Mouse (Mus musculus) cerebellum, adult 2 months (tissue): ENCODE results near the gene Fam78b. TPM values are rescaled to one million over a fixed set of nuclear protein-coding genes. Genes with fewer than 3 reads are reported as not detected.
A peak's percentile ranks its signal among the peaks of the same experiment; 100 is the strongest.

Experiments
- DNase-seq, 2 experiments: peaks; one replicate each; pipeline ENCODE4 v3.0.0; 2021
- H3K27ac ChIP-seq: fragments of 200-500 bp; 2 replicates; pipeline ENCODE4 v1.5.1; 2012; ENCODE audit warnings: low read length, control low read depth, inconsistent platforms; ENCODE audit not compliant: insufficient read depth
- H3K27me3 ChIP-seq: fragments of 200-500 bp; 2 replicates; pipeline ENCODE4 v1.6.1; 2012; ENCODE audit warnings: inconsistent platforms, mild to moderate bottlenecking, low read length, moderate library complexity; ENCODE audit not compliant: control insufficient read depth, insufficient read depth
- H3K4me1 ChIP-seq: fragments of 200-500 bp; 2 replicates; pipeline ENCODE4 v1.6.1; 2011; ENCODE audit warnings: low read length; ENCODE audit not compliant: control insufficient read depth, insufficient read depth
- H3K4me3 ChIP-seq: fragments of 200-500 bp; replicated peaks from 2 replicates; pipeline ENCODE3; 2011; ENCODE audit warnings: mild to moderate bottlenecking, low read depth, low read length, control low read depth; ENCODE audit not compliant: insufficient read depth
- CTCF ChIP-seq: fragments of 200-500 bp; IDR thresholded peaks from 2 replicates; pipeline ENCODE4 v1.5.1; 2011; ENCODE audit warnings: low read depth, mild to moderate bottlenecking, control low read depth, low read length, moderate library complexity, borderline replicate concordance; ENCODE audit not compliant: insufficient read depth
- POLR2A ChIP-seq: fragments of 200-500 bp; IDR thresholded peaks from 2 replicates; pipeline ENCODE4 v1.6.1; 2011; ENCODE audit warnings: low read length, control low read depth, borderline replicate concordance; ENCODE audit not compliant: insufficient read depth
- WGBS: fragments of 180-500 bp; shearing (Covaris S2); methylation state at CpG from one replicate; pipeline ENCODE4 v1.1.7; 2018; 5-methylcytosine and 5-hydroxymethylcytosine counted together
- polyA plus RNA-seq: library from polyadenylated mRNA; depleted of rRNA; stranded (reverse); fragments of >200 nt; gene quantifications from 2 replicates; pipeline ENCODE4 v1.2.3, GENCODE M21; 2012

Fam78b gene
- polyA plus RNA-seq, 1 experiment = 27.5 TPM

DNA sequence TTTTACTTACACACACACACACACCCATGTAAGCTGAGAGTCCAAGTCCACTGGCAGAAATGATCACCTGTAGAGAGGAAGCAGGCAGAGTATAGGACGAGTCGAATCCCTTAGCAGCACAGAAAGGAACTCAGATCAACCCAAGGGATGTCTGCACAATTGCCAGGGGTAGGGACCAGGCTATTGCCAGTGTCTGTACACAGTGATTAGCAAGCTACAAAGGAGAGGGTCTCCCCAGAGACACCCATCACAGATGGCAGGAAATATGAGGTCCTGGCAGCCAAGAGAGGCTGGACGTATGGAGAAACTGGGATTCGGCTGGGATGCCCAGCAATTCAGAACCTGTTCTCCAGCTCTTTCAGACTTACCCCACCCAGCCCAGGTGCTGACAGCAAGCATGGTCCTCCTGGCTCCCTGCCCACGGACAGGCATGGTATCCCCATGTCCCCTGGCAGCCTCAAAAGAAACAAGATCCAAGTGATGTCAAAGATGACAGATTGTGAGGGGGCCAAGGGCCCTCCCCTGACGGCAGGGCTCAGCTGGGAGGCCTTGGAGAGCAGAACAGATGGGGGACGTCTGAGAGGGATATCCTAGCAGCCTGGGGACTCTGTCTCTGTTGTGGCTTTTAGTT is 12.1 kb downstream of the Fam78b start:
- WGBS = 13% methylated on average over 7 of the region's 7 CpGs
- Histone ChIP-seq H3K27me3 (no peaks in the 10 kb centered on the region), H3K27ac (0 out of 2 replicates have a peak overlapping the region, but pooled peaks have one; percentile 18), H3K4me1 (peaks cover 48% of the 10 kb centered on the region), H3K4me3 (no peak overlapping the region)
- TF ChIP-seq POLR2A (no peak), CTCF (no peak)
- peak; percentile 79 to 86 for DNase-seq

DNA sequence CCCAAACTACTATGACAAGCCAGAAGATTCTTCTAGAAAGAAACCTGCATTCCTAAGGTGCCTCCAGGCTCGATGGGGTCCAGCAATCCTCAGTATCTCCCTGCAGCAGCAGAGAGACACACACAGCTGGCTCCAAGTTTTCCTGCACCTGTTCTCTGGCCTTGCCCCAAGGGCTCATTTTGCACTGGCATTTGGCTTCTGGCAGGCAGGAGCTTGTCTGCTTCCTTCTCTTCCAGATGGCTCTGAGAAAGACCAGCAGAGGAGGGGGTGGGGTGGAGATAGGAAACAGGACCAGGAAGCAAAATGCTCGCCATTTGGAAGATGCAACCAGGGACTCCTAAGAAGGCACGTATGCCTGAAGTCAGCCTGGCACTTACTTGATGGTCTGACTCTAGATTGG is 15.1 kb downstream of the Fam78b start:
- H3K27me3 ChIP-seq = no peaks in the 10 kb centered on the region
- 11% methylated on average over 3 of the region's 3 CpGs for WGBS
- H3K4me3 ChIP-seq = no peak overlapping the region
- H3K27ac ChIP-seq = 0 out of 2 replicates have a peak overlapping the region, but pooled peaks have one; percentile 4
- TF ChIP-seq POLR2A (no peak), CTCF (no peak)
- peaks cover 37% of the 10 kb centered on the region for H3K4me1 ChIP-seq
- DNase-seq = peak; percentile 72 to 86

DNA sequence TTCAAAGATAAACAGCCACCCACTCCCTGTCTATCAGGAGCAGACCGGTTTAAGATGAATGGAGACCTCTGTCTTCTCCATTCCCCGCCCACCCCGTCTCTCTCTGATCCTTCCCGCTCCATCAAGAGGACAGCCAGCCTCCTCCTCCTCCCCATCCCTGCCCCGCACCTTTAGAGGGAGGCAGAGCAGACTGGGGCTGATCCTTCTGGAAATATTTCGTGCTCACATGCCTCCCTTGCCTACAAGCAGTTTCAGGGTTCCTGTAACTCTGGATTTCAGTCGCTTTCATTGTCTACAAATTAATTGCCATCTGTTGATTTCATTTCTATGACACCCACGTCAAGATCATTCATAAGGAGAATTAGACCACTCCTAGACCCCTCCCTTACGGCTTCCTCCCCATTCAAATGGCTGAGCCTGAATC is 20.8 kb downstream of the Fam78b start:
- no peak for DNase-seq
- no peak overlapping the region for H3K4me3 ChIP-seq
- 50% methylated on average over 9 of the region's 9 CpGs for WGBS
- H3K27ac ChIP-seq = no peak overlapping the region
- no peaks in the 10 kb centered on the region for H3K27me3 ChIP-seq
- TF ChIP-seq CTCF = no peak
- TF ChIP-seq POLR2A = no peak
- H3K4me1 ChIP-seq = peaks cover 15% of the 10 kb centered on the region

DNA sequence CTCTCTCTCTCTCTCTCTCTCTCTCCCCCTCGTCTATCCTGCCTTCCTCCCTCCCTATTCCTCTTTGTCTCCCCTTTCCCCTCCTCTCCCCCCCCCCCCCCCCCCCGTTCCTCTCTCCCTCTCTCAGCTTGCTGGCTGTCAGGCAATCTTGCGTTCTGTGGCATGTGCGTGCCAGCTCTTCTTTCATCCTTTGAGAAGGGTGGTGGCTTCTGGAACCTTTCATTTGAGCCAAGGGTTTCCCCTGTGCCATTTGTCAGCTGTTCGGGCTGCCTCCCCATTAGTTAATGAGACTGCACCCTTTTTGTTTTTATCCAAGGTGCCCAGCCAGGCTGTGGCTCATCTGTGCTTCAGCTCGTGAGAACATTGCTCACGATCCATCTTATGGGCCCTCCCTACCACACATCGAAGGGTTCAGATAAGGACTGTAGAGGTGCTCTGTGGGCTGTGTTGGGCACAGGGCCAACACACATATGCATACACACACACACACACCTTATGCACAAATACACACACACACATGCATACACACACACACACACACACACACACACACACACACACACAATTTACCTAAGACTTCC is 21.4 kb downstream of the Fam78b start:
- H3K27me3 ChIP-seq = no peaks in the 10 kb centered on the region
- WGBS = 18% methylated on average over 7 of the region's 8 CpGs
- no peak overlapping the region for H3K4me3 ChIP-seq
- no peak overlapping the region for H3K27ac ChIP-seq
- DNase-seq = no peak
- H3K4me1 ChIP-seq = peaks cover 15% of the 10 kb centered on the region
- TF ChIP-seq CTCF = no peak
- no peak for TF ChIP-seq POLR2A

DNA sequence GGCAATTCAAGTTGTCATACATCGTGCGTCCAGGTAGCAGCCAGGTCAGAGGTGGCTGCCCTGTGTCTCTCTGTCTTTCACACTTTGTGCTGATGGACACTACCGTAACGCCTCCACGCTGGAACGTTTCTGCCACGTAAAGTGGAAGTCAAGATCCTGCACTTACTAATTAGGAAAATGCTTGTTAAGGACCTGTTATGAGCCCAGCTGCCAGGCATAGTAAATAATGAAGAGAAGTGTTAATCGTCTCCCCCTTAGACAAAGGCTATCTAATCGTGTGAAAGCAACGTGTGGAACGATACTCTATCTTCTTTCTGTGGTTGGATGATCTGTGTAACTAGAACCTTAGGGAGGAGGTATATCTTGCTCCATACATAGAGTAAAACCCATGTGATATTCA is 22.6 kb downstream of the Fam78b start:
- H3K27ac ChIP-seq = no peak overlapping the region
- no peaks in the 10 kb centered on the region for H3K27me3 ChIP-seq
- H3K4me1 ChIP-seq = peaks cover 10% of the 10 kb centered on the region
- TF ChIP-seq POLR2A = no peak
- TF ChIP-seq CTCF = no peak
- 91% methylated on average over 11 of the region's 11 CpGs for WGBS
- H3K4me3 ChIP-seq = no peak overlapping the region
- no peak for DNase-seq

DNA sequence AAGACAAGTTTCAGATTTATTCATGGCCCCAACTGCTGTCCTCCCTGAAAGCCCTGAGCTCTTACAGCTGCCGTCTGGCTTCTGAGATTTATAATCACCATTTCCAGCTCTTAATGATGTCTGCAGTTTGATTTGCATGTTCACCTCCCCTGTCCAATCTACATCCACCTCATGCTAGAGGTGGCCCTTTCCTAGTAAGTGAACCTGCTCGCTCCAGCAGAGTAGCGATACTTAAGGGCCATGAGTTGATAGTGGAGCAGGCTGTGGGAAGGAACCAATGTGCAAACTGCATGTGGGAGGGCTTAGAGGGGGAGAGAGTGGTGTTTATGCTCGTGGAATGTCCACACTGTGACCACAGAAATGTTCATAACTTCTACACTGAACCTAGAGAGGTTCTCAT is 23.7 kb downstream of the Fam78b start:
- no peak for TF ChIP-seq POLR2A
- WGBS = 83% methylated on average over 4 of the region's 4 CpGs
- H3K27ac ChIP-seq = no peak overlapping the region
- peaks cover 10% of the 10 kb centered on the region for H3K4me1 ChIP-seq
- no peak overlapping the region for H3K4me3 ChIP-seq
- no peaks in the 10 kb centered on the region for H3K27me3 ChIP-seq
- no peak for DNase-seq

DNA sequence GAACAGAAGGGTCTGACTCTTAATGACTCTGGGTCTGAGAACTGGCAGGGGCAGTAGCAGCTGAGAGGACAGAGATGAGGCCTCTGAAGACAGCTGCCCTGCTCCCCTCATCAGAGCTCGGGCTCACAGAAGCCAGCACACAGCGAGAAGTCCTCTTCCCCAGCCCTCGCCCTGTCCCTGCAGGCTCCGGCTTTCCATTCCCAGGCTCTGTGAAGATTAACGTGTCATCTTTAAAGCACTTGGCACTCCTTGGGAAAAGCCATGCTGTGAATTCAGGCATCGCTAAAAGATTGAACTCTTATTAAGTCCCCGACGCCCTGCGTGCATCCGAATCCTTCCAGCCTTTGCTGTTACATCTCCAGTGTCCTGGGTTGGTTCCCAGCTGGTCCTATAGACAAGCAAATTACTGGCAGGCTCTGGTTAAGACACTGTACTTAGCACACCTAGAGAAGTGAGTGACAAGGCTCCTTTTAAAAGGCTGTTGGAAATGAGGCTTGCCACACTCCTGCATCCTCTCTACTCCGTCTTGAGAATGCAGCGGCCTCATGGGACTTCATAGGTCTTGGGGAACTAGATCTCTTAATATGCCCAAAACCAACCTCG is 30.9 kb downstream of the Fam78b start:
- Histone ChIP-seq H3K4me1 (peaks cover 24% of the 10 kb centered on the region), H3K27me3 (no peaks in the 10 kb centered on the region), H3K4me3 (no peak overlapping the region), H3K27ac (no peak overlapping the region)
- WGBS = 17% methylated on average over 13 of the region's 13 CpGs
- peak in 1 of 2 experiments; percentile 31 for DNase-seq
- TF ChIP-seq POLR2A = no peak
- no peak for TF ChIP-seq CTCF

DNA sequence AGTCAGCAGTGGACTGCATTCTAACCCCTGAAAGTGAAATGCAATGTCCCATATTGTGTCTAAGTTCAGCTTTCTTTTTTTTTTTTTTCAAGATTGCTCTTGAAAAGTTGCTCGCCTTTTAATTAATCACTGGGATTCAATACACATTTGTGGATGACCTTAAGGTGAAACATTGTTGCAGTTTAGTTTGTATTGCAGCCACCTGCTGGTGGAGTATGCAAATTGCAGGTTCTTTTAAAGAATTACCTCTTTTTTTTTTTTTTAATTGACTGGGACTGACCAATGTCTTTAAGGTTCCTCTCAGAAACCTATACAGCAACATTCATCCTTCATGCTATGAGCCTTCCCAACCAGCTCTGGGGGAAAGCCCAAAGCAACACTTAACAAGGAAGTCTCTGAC is 33.2 kb downstream of the Fam78b start:
- H3K27ac ChIP-seq = no peak overlapping the region
- H3K4me3 ChIP-seq = no peak overlapping the region
- H3K4me1 ChIP-seq = peaks cover 44% of the 10 kb centered on the region
- no peak for DNase-seq
- 95% methylated on average over 1 of the region's 1 CpGs for WGBS
- TF ChIP-seq CTCF (no peak), POLR2A (no peak)
- no peaks in the 10 kb centered on the region for H3K27me3 ChIP-seq

DNA sequence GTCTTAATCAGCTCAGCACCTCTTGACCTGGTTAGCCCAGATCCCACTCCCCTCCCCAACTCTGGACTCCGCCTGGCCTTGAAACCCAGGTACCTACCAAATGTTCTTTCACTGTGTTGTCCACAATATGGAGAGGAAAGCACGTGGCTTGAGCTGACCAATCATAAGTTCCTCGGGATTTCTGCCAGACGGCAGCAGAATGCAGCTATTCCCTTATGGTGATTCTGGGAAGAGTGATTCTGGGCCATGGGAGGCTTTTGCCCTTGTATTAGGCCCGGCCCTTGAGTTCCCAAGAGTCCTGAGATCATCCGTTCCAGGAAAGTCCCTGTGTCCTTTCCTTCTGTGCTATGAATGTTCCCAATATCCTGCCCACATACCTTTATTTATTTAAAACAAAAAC is 41.3 kb downstream of the Fam78b start:
- no peak overlapping the region for H3K27ac ChIP-seq
- peaks cover 39% of the 10 kb centered on the region for H3K4me1 ChIP-seq
- WGBS = 76% methylated on average over 6 of the region's 6 CpGs
- DNase-seq = no peak
- H3K27me3 ChIP-seq = no peaks in the 10 kb centered on the region
- H3K4me3 ChIP-seq = no peak overlapping the region
- no peak for TF ChIP-seq CTCF
- TF ChIP-seq POLR2A = no peak
